Mouse (Mus musculus) cerebellum, adult 2 months (tissue): ENCODE results near the gene Gpr107. TPM values are rescaled to one million over a fixed set of nuclear protein-coding genes. Genes with fewer than 3 reads are reported as not detected.

ENCODE experiments used
- DNase-seq, 2 experiments: peaks; one replicate each; pipeline ENCODE4 v3.0.0; 2021
- H3K27ac ChIP-seq: fragments of 200-500 bp; 2 replicates; pipeline ENCODE4 v1.5.1; 2012; ENCODE audit warnings: low read length, control low read depth, inconsistent platforms; ENCODE audit not compliant: insufficient read depth
- H3K27me3 ChIP-seq: fragments of 200-500 bp; 2 replicates; pipeline ENCODE4 v1.6.1; 2012; ENCODE audit warnings: inconsistent platforms, mild to moderate bottlenecking, low read length, moderate library complexity; ENCODE audit not compliant: control insufficient read depth, insufficient read depth
- H3K4me1 ChIP-seq: fragments of 200-500 bp; 2 replicates; pipeline ENCODE4 v1.6.1; 2011; ENCODE audit warnings: low read length; ENCODE audit not compliant: control insufficient read depth, insufficient read depth
- H3K4me3 ChIP-seq: fragments of 200-500 bp; replicated peaks from 2 replicates; pipeline ENCODE3; 2011; ENCODE audit warnings: mild to moderate bottlenecking, low read depth, low read length, control low read depth; ENCODE audit not compliant: insufficient read depth
- CTCF ChIP-seq: fragments of 200-500 bp; IDR thresholded peaks from 2 replicates; pipeline ENCODE4 v1.5.1; 2011; ENCODE audit warnings: low read depth, mild to moderate bottlenecking, control low read depth, low read length, moderate library complexity, borderline replicate concordance; ENCODE audit not compliant: insufficient read depth
- POLR2A ChIP-seq: fragments of 200-500 bp; IDR thresholded peaks from 2 replicates; pipeline ENCODE4 v1.6.1; 2011; ENCODE audit warnings: low read length, control low read depth, borderline replicate concordance; ENCODE audit not compliant: insufficient read depth
- WGBS: fragments of 180-500 bp; shearing (Covaris S2); methylation state at CpG from one replicate; pipeline ENCODE4 v1.1.7; 2018; 5-methylcytosine and 5-hydroxymethylcytosine counted together
- polyA plus RNA-seq: library from polyadenylated mRNA; depleted of rRNA; stranded (reverse); fragments of >200 nt; gene quantifications from 2 replicates; pipeline ENCODE4 v1.2.3, GENCODE M21; 2012

Gpr107 gene
- polyA plus RNA-seq, 1 experiment = 30.0 TPM

DNA sequence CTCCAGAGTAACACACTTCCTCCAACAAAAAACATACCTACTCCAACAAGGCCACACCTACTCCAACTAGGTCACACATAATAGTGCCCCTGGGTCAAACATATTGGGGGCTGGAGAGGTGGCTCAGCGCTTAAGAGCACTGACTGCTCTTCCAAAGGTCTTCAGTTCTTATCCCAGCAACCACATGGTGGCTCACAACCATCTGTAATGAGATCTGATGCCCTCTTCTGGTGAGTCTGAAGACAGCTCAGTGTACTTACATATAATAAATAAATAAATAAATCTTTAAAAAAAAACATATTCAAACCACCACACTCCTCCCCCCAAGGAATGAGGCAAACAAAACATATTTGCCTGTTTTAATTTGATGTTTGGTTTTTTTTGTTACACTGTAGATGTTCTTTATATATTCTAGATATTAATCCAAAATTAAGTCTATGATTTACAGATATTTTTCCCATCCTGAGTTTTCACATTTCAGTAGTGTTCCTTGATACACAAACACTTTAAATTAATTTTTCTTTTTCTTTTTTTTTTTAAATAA, 76.7 kb downstream of the Gpr107 start:
- TF ChIP-seq POLR2A = no peak
- 0 out of 2 replicates have a peak, but pooled peaks have one; percentile 8 for TF ChIP-seq CTCF
- Histone ChIP-seq H3K27me3 (no peaks in the 10 kb centered on the region), H3K4me3 (no peak overlapping the region), H3K27ac (no peak overlapping the region), H3K4me1 (no peaks in the 10 kb centered on the region)
- WGBS = 63% methylated on average over 1 of the region's 1 CpGs
- no peak for DNase-seq

- Histone ChIP-seq H3K27me3 (no peaks in the 10 kb centered on the region), H3K27ac (no peak overlapping the region), H3K4me1 (no peaks in the 10 kb centered on the region), H3K4me3 (peak overlapping the region; percentile 54)
- DNase-seq = peak; percentile 51 to 55
- TF ChIP-seq POLR2A (no peak), CTCF (peak; percentile 84)
- WGBS = 32% methylated on average over 23 of the region's 23 CpGs
Measured at GRCm38 (mm10) chr2:31239203-31239696, 87.1 kb downstream of the Gpr107 start.

DNA sequence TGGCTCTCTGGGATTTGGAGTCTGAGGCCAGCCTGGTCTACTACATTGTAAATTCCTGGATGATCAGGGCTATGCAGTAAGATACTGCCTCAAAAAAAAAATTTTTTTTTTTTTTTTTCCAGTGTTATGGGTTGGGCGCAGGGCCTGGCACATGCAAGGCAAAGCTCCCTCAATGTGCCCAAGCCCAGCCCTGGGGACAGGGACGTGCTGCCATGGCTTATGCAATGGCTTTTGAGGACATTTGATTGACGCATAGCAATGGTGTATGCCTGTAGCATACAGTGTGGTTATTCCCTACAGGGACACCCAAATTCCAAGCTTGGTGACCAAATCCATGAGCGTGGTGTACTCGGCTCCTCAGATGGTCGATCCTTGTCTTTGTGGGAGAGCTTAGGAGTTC, 87.7 kb downstream of the Gpr107 start:
- no peak for TF ChIP-seq POLR2A
- TF ChIP-seq CTCF = no peak
- no peaks in the 10 kb centered on the region for H3K4me1 ChIP-seq
- no peaks in the 10 kb centered on the region for H3K27me3 ChIP-seq
- no peak overlapping the region for H3K27ac ChIP-seq
- no peak overlapping the region for H3K4me3 ChIP-seq
- peak in 1 of 2 experiments; percentile 9 for DNase-seq
- 91% methylated on average over 6 of the region's 6 CpGs for WGBS

DNA sequence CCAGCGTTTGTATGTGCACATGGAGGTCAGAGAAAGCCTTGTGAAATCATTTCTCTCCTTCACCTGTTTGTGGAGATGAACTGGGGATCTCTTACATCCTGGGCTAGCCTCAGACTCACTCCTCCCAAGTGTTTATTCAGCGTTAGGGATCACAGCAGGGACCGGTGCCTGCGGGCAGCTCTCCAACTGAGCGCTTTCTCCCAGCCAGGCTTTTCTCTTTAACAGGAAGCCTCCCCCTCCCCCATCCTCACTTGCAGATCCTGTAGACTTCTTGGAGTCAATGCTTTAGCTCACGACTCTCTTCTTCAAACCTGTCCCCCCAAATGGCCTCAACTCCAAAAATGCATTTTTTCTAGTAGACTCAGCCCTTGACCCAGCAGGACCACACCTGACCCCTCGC, 89.5 kb downstream of the Gpr107 start:
- Histone ChIP-seq H3K4me1 (no peaks in the 10 kb centered on the region), H3K27me3 (no peaks in the 10 kb centered on the region), H3K27ac (no peak overlapping the region), H3K4me3 (no peak overlapping the region)
- TF ChIP-seq POLR2A (no peak), CTCF (no peak)
- 15% methylated on average over 7 of the region's 7 CpGs for WGBS
- DNase-seq = peak in 1 of 2 experiments; percentile 15

DNA sequence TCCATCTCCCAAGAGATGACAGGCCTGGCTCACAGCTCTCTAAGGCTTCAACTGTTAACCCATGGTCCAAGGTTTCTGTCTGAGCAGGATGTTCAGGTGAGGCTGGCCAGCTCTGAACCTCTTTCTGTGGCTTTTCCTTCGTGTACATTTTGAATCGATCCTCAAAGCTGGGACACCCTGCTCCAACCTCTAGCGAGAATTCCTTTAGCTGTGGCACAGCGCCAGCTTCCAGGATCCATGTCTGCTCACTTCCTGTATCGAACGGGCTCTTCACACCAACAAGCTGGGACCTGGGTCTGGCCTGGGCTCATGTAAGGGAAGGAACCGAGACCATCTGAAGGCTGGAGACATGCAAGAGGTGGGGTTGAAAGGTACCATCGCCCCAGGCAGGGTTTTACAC, 92.1 kb downstream of the Gpr107 start:
- WGBS = 63% methylated on average over 8 of the region's 8 CpGs

DNA sequence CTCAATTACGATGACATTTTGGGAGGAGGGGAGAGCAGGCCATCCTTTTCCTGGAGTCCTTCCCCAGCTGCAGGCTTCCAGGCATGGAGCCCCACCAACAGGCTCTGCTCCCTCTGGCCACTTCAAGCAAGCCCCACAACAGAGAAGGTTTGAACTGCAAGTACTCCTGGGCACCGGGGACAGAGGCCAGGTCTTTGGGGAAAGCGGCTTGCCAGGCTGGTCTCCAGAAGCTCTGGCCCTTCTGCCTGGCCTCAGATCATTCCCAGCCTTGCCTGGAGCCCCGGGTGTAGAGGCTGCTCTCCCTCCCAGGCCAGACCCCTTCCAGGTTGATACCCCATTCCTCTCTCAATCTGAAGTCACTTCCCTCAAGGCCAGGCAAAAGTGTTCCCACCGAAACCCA, 92.9 kb downstream of the Gpr107 start:
- H3K27ac ChIP-seq = peak overlapping the region; percentile 62
- TF ChIP-seq CTCF (no peak), POLR2A (no peak)
- H3K27me3 ChIP-seq = no peaks in the 10 kb centered on the region
- 6% methylated on average over 5 of the region's 5 CpGs for WGBS
- H3K4me3 ChIP-seq = peak overlapping the region; percentile 91
- no peak for DNase-seq
- H3K4me1 ChIP-seq = peaks cover 20% of the 10 kb centered on the region

More for the DNA sequence above, 92.1 kb downstream of the Gpr107 start:
- Histone ChIP-seq H3K4me3 (no peak overlapping the region), H3K27ac (no peak overlapping the region), H3K4me1 (peaks cover 17% of the 10 kb centered on the region), H3K27me3 (no peaks in the 10 kb centered on the region)
- TF ChIP-seq POLR2A (no peak), CTCF (no peak)
- DNase-seq = peak in 1 of 2 experiments; percentile 39

GRCm38 (mm10) chr2:31245491-31246141, 93.5 kb downstream of the Gpr107 start, which contains the start of gene Ncs1:
Gene Ncs1 (plus strand): TSS chr2:31245823.
- WGBS = under 1% methylated on average over 84 of the region's 89 CpGs
- TF ChIP-seq POLR2A = peak; percentile 39; the same call in 1 of the 2 replicates
- no peak for TF ChIP-seq CTCF
- no peaks in the 10 kb centered on the region for H3K27me3 ChIP-seq
- DNase-seq = peak; percentile 88 to 89
- peak within 1 kb of the TSS; percentile 62 for H3K27ac ChIP-seq
- peaks cover 23% of the 10 kb centered on the region for H3K4me1 ChIP-seq
- H3K4me3 ChIP-seq = peak within 1 kb of the TSS; percentile 91

DNA sequence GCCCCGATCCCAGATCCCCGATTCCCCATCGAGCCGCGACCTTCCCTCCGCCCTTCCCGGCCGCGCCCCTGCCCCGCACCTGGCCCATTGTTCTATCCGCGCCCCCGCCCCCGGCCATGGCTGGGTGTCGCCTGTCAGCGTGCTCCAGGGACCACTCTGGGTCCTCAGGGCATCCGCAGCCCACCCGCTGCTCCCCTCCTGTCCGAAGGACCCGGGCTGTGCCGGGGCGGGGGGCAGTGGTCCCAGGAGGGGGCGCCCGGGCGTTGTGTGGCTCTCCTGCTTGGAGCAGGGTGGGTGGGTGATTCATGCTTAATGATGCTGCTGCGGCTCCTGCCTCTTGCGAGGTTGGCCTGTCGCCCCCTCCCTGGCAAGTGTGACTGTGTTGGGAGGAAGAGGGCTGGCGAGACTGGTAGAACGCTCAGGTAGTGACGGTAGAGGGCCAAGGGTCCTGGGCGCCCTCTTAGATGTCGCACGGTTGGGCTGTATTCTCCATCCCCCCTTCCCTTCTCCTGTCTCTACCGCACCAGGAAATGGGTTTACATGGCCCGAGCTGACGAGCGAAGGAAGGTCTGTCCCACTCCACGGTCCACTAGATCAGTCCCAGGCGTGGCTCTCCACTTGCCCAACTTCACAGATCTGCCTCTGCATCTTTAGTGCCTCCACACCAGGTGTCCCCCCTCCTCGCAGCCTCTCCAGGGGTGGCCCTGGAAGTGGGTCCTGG, 94.3 kb downstream of the Gpr107 start:
- H3K4me1 ChIP-seq = peaks cover 30% of the 10 kb centered on the region
- H3K27me3 ChIP-seq = no peaks in the 10 kb centered on the region
- WGBS = 1% methylated on average over 41 of the region's 41 CpGs
- 0 out of 2 replicates have a peak, but pooled peaks have one; percentile 14 for TF ChIP-seq POLR2A
- TF ChIP-seq CTCF = no peak
- H3K4me3 ChIP-seq = peak overlapping the region; percentile 91
- peak overlapping the region; percentile 6 for H3K27ac ChIP-seq
- peak; percentile 53 to 64 for DNase-seq
